Mouse (Mus musculus) heart, embryonic 14.5 days (tissue): Measurements from ENCODE around the gene Vmn1r151. TPM values are rescaled to one million over a fixed set of nuclear protein-coding genes. Genes with fewer than 3 reads are reported as not detected.
"Not testable (repeated sequence)": the region's sequence is repeated elsewhere in the genome, so short reads cannot be mapped to it uniquely, and the experiment has no call there.

Source experiments
- ATAC-seq: fragments of 200-750 bp; cut with Nextera tagmentation; 2 replicates; pipeline ENCODE4 v1.8.0; 2017; ENCODE audit warnings: low read depth, moderate TSS enrichment; ENCODE audit not compliant: insufficient number of reproducible peaks, insufficient read depth, low FRiP score
- H3K27ac ChIP-seq, 2 experiments: fragments of 200-500 bp in 1 of 2; fragments of 300-500 bp in 1 of 2; sonication (generic) in 1 of 2; replicated peaks in 1 of 2; 2 replicates each; pipeline ENCODE4 v1.5.1; 2012 to 2014; ENCODE audit warnings: low read depth in 2 of 2, low read length in 2 of 2, control low read depth in 1 of 2, mild to moderate bottlenecking in 1 of 2, mixed read lengths in 1 of 2; ENCODE audit not compliant: control insufficient read depth in 1 of 2, insufficient read depth in 1 of 2
- H3K27me3 ChIP-seq: fragments of 300-500 bp; sonication (generic); 2 replicates; pipeline ENCODE4 v1.6.1; 2014; ENCODE audit warnings: mild to moderate bottlenecking, low read length, control low read depth; ENCODE audit not compliant: control insufficient read depth, insufficient read depth
- H3K36me3 ChIP-seq: fragments of 300-500 bp; sonication (generic); 2 replicates; pipeline ENCODE4 v1.6.1; 2014; ENCODE audit warnings: mild to moderate bottlenecking, control low read depth, low read length, mixed read lengths; ENCODE audit not compliant: control insufficient read depth, insufficient read depth
- H3K4me1 ChIP-seq, 2 experiments: fragments of 200-500 bp in 1 of 2; fragments of 300-500 bp in 1 of 2; sonication (generic) in 1 of 2; 2 replicates each; pipeline ENCODE4 v1.6.1; 2012 to 2014; ENCODE audit warnings: low read length in 2 of 2, control low read depth in 1 of 2, mixed read lengths in 1 of 2; ENCODE audit not compliant: control insufficient read depth in 2 of 2, insufficient read depth in 2 of 2
- H3K4me2 ChIP-seq: fragments of 300-500 bp; sonication (generic); 2 replicates; pipeline ENCODE4 v1.6.1; 2014; ENCODE audit warnings: mild to moderate bottlenecking, low read length
- H3K4me3 ChIP-seq, 2 experiments: fragments of 200-500 bp in 1 of 2; fragments of 300-500 bp in 1 of 2; sonication (generic) in 1 of 2; 2 replicates each; pipeline ENCODE4 v1.5.1; 2012 to 2014; ENCODE audit warnings: low read length in 2 of 2, mild to moderate bottlenecking in 2 of 2, control low read depth in 1 of 2, low read depth in 1 of 2, moderate library complexity in 1 of 2; ENCODE audit not compliant: control insufficient read depth in 1 of 2, insufficient read depth in 1 of 2
- H3K9ac ChIP-seq: fragments of 300-500 bp; sonication (generic); 2 replicates; pipeline ENCODE4 v1.6.1; 2014; ENCODE audit warnings: mild to moderate bottlenecking, low read length
- H3K9me3 ChIP-seq: fragments of 300-500 bp; sonication (generic); 2 replicates; pipeline ENCODE4 v1.6.1; 2016; ENCODE audit warnings: low read length, control low read depth; ENCODE audit not compliant: control insufficient read depth
- WGBS: fragments of 180-500 bp; shearing (Covaris S2); extraction: QIAGEN DNeasy Blood & Tissue Kit; methylation state at CpG from one replicate; pipeline ENCODE4 v1.1.7; 2014; 5-methylcytosine and 5-hydroxymethylcytosine counted together
- polyA plus RNA-seq: library from polyadenylated mRNA; unstranded; fragments of >200 nt; fragmentation: Nextera tagmentation; extraction: Ambion mirVana; gene quantifications from 2 replicates; pipeline ENCODE4 v1.2.1, GENCODE M21; 2014

The Vmn1r151 gene
- polyA plus RNA-seq: not detected in 2 replicates

DNA sequence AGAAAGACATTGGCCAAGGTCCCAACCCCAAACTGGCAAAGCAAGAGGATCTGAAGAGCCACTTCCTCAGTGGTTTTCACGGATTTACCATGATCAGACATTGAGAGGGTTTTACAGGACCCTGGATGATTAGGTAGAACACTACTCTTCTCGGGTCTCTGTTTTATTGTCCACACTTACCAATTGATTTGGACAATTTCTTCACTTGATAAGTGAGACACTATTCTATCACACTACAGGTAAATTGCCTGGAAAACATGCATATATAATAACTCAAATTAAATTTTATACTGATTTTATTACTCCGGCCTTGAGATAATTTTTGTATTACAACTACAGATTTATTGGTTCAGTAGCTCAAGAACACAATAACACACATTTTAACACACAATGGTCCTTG is at the start of gene Vmn1r151:
Gene Vmn1r151 (minus strand): TSS at position 101 of the 400 bp plus-strand sequence.
- not testable (repeated sequence) for H3K27ac ChIP-seq, H3K9ac ChIP-seq, ATAC-seq, H3K9me3 ChIP-seq, H3K36me3 ChIP-seq, H3K4me2 ChIP-seq, H3K4me1 ChIP-seq, H3K27me3 ChIP-seq, H3K4me3 ChIP-seq
- WGBS: 28% methylated on average over 1 of the region's 3 CpGs

DNA sequence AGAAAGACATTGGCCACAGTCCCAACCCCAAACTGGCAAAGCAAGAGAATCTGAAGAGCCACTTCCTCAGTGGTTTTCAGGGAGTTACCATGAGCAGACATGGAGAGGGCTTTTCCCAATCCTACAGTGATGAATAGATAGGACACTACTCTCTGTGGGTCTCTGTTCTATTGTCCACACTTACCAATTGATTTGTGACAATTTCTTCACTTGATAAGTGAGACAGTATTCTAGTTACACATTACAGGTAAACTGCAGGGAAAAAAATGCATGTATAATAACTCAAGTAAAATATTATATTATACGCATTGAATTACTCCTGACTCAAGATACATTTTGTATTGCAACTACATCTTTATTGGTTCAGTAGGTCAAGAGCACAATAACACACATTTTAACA is 35.3 kb upstream of the Vmn1r151 start, which contains the start of gene Gm8677:
Gene Gm8677 (minus strand): TSS at position 101 of the 400 bp plus-strand sequence.
- no CpG with 5 or more reads among the region's 1 CpGs for WGBS
- H3K9ac ChIP-seq, H3K27ac ChIP-seq: not testable (repeated sequence)

DNA sequence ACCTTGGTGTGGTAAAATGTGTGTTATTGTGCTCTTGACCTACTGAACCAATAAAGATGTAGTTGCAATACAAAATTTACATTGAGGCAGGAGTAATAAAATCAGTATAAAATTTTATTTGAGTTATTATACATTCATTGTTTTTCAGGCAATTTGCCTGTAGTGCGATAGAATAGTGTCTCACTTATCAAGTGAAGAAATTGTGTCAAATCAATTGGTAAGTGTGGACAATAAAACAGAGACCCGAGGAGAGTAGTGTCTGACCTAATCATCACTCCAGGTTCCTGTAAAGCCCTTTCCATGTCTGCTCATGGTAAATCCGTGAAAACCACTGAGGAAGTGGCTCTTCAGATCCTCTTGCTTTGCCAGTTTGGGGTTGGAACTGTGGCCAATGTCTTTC is 23.2 kb upstream of the Vmn1r151 start, which contains the start of gene Vmn1r152:
Gene Vmn1r152 (plus strand): TSS at position 301 of the 400 bp plus-strand sequence.
- H3K4me1 ChIP-seq, H3K4me3 ChIP-seq, H3K9ac ChIP-seq, ATAC-seq, H3K27ac ChIP-seq, H3K27me3 ChIP-seq, H3K4me2 ChIP-seq, H3K36me3 ChIP-seq, H3K9me3 ChIP-seq: not testable (repeated sequence)
- no CpG with 5 or more reads among the region's 3 CpGs for WGBS

More for the DNA sequence above, 35.3 kb upstream of the Vmn1r151 start, which contains the start of gene Gm8677:
- not testable (repeated sequence) for H3K9me3 ChIP-seq, H3K4me2 ChIP-seq, H3K27me3 ChIP-seq, H3K4me1 ChIP-seq, H3K4me3 ChIP-seq, ATAC-seq, H3K36me3 ChIP-seq

DNA sequence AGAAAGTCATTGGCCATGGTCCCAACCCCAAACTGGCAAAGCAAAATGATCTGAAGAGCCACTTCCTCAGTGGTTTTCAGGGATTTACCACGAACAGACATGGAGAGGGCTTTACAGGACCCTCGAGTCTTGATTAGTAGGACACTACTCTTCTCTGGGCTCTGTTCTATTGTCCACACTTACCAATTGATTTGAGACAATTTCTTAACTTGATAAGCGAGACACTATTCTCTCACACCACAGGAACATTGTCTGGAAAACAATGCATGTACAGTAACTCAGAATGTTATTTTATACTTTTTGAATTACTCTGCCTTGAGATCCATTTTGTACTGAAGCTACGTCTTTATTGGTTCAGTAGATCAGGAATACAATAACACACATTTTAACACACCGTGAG is 35.5 kb downstream of the Vmn1r151 start, which contains the start of gene Gm10665:
Gene Gm10665 (minus strand): TSS at position 101 of the 400 bp plus-strand sequence.
- no CpG with 5 or more reads among the region's 5 CpGs for WGBS
- H3K4me1 ChIP-seq, H3K9ac ChIP-seq: not testable (repeated sequence)

More for the DNA sequence above, 35.5 kb downstream of the Vmn1r151 start, which contains the start of gene Gm10665:
- not testable (repeated sequence) for H3K9me3 ChIP-seq, H3K36me3 ChIP-seq, H3K27me3 ChIP-seq, H3K4me3 ChIP-seq, ATAC-seq, H3K27ac ChIP-seq, H3K4me2 ChIP-seq

Other genes with a start within 250 kb of the Vmn1r151 start
- not detected in 2 replicates for gene Gm4187, start 170.0 kb downstream of the Vmn1r151 start, polyA plus RNA-seq
- gene Gm8660, start 128.6 kb downstream of the Vmn1r151 start, polyA plus RNA-seq: not detected in 2 replicates
- not detected in 2 replicates for gene Vmn1r148, start 86.1 kb downstream of the Vmn1r151 start, polyA plus RNA-seq
- not detected in 2 replicates for gene Vmn1r149, start 61.4 kb downstream of the Vmn1r151 start, polyA plus RNA-seq
- not detected in 2 replicates for gene Gm10665, start 35.6 kb downstream of the Vmn1r151 start, polyA plus RNA-seq
- gene Vmn1r152, start 23.3 kb upstream of the Vmn1r151 start, polyA plus RNA-seq: not detected in 2 replicates
- gene Gm8677, start 35.2 kb upstream of the Vmn1r151 start, polyA plus RNA-seq: not detected in 2 replicates
- not detected in 2 replicates for gene Gm4201, start 65.7 kb upstream of the Vmn1r151 start, polyA plus RNA-seq
- gene Gm4565, start 88.4 kb upstream of the Vmn1r151 start, polyA plus RNA-seq: not detected in 2 replicates
- gene Vmn1r155, start 158.3 kb upstream of the Vmn1r151 start, polyA plus RNA-seq: not detected in 2 replicates
- not detected in 2 replicates for gene Gm8693, start 192.6 kb upstream of the Vmn1r151 start, polyA plus RNA-seq
- gene Gm4567, start 220.0 kb upstream of the Vmn1r151 start, polyA plus RNA-seq: not detected in 2 replicates